Mouse (Mus musculus): ENCODE measurements around the gene Cops3. TPM values are rescaled to one million over a fixed set of nuclear protein-coding genes. Genes with fewer than 3 reads are reported as not detected.

The Cops3 gene
- total and polyA plus RNA-seq, 3 experiments = 180 to 198 TPM; not detected in 1

DNA sequence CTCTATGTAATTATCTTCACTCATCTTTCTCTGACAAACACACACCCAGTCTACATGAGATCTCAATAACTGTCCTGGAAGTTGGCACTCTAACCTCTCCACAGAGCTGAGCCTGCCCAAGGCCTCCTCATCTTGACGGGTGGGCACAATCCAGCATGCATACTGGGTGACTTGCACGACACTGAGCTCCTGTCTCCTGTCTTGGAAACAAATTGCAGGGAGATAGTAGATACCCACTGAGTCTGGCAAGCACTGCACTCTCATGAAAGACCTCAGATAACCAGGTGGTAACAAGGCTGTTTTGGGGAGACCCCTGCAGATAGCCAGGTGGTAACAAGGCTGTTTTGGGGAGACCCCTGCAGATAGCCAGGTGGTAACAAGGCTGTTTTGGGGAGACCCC is 67.3 kb downstream of the Cops3 start:
- peaks cover 2 to 29% of the 10 kb centered on the region in 2 experiments for H3K36me3 ChIP-seq (ENCODE audit: control insufficient read depth in 1 of 2, insufficient read depth in 2 of 2, low read length in 2 of 2)
- H3K9ac ChIP-seq (ENCODE audit: control insufficient read depth, low read depth, low read length, poor library complexity, severe bottlenecking) = no peak overlapping the region
- no peak overlapping the region for H3K27ac ChIP-seq (ENCODE audit: control insufficient read depth, low read depth, low read length)

GRCm38 (mm10) chr11:59770753-59771152 is 68.9 kb downstream of the Cops3 start:
- Histone ChIP-seq H3K27me3 (ENCODE audit: control insufficient read depth in 1 of 2, insufficient read depth in 2 of 2, low read length in 2 of 2) (no peaks in the 10 kb centered on the region), H3K9me3 (replicated peaks; ENCODE audit: insufficient read depth, low read length) (no peaks in the 10 kb centered on the region), H3K27ac (ENCODE audit: control insufficient read depth, low read depth, low read length) (no peak overlapping the region), H3K4me1 (ENCODE audit: control insufficient read depth in 1 of 2, insufficient read depth in 2 of 2, low read length in 2 of 2) (peaks cover 21 to 23% of the 10 kb centered on the region in 2 experiments), H3K36me3 (ENCODE audit: control insufficient read depth in 1 of 2, insufficient read depth in 2 of 2, low read length in 2 of 2) (peaks cover 2 to 29% of the 10 kb centered on the region in 2 experiments), H3K4me3 (ENCODE audit: control insufficient read depth in 1 of 2, insufficient read depth in 1 of 2, low read depth in 2 of 2, low read length in 2 of 2) (no peak overlapping the region), H3K9ac (ENCODE audit: control insufficient read depth, low read depth, low read length, poor library complexity, severe bottlenecking) (no peak overlapping the region), H3K79me2 (ENCODE audit: control insufficient read depth, insufficient read depth, low read length, poor library complexity) (no peaks in the 10 kb centered on the region)
- DNase-seq (ENCODE audit: low read depth, low spot score) = peak; percentile 72
- TF ChIP-seq CHD1 (IDR thresholded peaks at IDR 0.05; ENCODE audit: low read depth, low read length) (no peak), MAZ (IDR thresholded peaks at IDR 0.05; ENCODE audit: low read depth, low read length) (no peak), TCF12 (IDR thresholded peaks at IDR 0.05; ENCODE audit: low read depth, low read length) (peak; percentile 64), ETS1 (IDR thresholded peaks at IDR 0.05; ENCODE audit: low read depth, low read length) (no peak; the same call in 1 of the 2 replicates), MAX (IDR thresholded peaks at IDR 0.05; ENCODE audit: low read length) (no peak), SIN3A (IDR thresholded peaks at IDR 0.05; ENCODE audit: low read length) (peak; percentile 64; the same call in 1 of the 2 replicates), ZNF384 (IDR thresholded peaks at IDR 0.05; ENCODE audit: low read depth, low read length) (no peak), HCFC1 (IDR thresholded peaks at IDR 0.05; ENCODE audit: low read depth, low read length) (no peak), KAT2A (conservative IDR thresholded peaks at IDR 0.05; ENCODE audit: low read depth, low read length) (no peak), GATA1 (IDR thresholded peaks at IDR 0.05; ENCODE audit: low read depth, low read length) (peak; percentile 66), MYC (IDR thresholded peaks at IDR 0.05; ENCODE audit: low read depth, low read length) (no peak), MAFK (IDR thresholded peaks at IDR 0.05; ENCODE audit: borderline replicate concordance, low read depth, low read length) (no peak), UBTF (IDR thresholded peaks at IDR 0.05; ENCODE audit: borderline replicate concordance, insufficient read depth, low read depth, low read length) (no peak), EP300 (IDR thresholded peaks at IDR 0.05; ENCODE audit: low read depth in 1 of 2, low read length in 2 of 2) (peak; percentile 72 to 81), ELF1 (IDR thresholded peaks at IDR 0.05; ENCODE audit: low read depth, low read length) (no peak), ZMIZ1 (IDR thresholded peaks at IDR 0.05; ENCODE audit: low read depth, low read length) (no peak), MXI1 (IDR thresholded peaks at IDR 0.05; ENCODE audit: low read depth, low read length) (peak; percentile 43; the same call in 1 of the 2 replicates), ZC3H11A (IDR thresholded peaks at IDR 0.05; ENCODE audit: low read depth, low read length) (no peak), GABPA (IDR thresholded peaks at IDR 0.05; ENCODE audit: low read depth, low read length) (no peak), MEF2A (IDR thresholded peaks at IDR 0.05; ENCODE audit: extremely low read depth, insufficient replicate concordance, low read depth, low read length, poor library complexity, severe bottlenecking) (no peak), MYB (IDR thresholded peaks at IDR 0.05; ENCODE audit: low read depth, low read length) (no peak), BHLHE40 (IDR thresholded peaks at IDR 0.05; ENCODE audit: borderline replicate concordance, low read depth, low read length) (no peak), TBP (IDR thresholded peaks at IDR 0.05; ENCODE audit: low read depth, low read length) (no peak), POLR2AphosphoS5 (IDR thresholded peaks at IDR 0.05; ENCODE audit: borderline replicate concordance, low read depth, low read length) (no peak), RCOR1 (IDR thresholded peaks at IDR 0.05; ENCODE audit: low read depth, low read length) (peak; percentile 43; the same call in 1 of the 2 replicates), SMC3 (IDR thresholded peaks at IDR 0.05; ENCODE audit: low read depth, low read length) (no peak), TAL1 (IDR thresholded peaks at IDR 0.05; ENCODE audit: low read length) (peak; percentile 48), POLR2A (IDR thresholded peaks at IDR 0.05; ENCODE audit: control insufficient read depth in 1 of 2, insufficient read depth in 1 of 2, low read depth in 1 of 2, low read length in 2 of 2, poor library complexity in 1 of 2) (no peak), RAD21 (IDR thresholded peaks at IDR 0.05; ENCODE audit: low read depth, low read length) (no peak), E2F4 (IDR thresholded peaks at IDR 0.05; ENCODE audit: borderline replicate concordance, low read depth, low read length) (no peak), ZKSCAN1 (IDR thresholded peaks at IDR 0.05; ENCODE audit: low read depth, low read length) (no peak)

More for the DNA sequence above, 67.3 kb downstream of the Cops3 start:
- Histone ChIP-seq H3K4me1 (ENCODE audit: control insufficient read depth in 1 of 2, insufficient read depth in 2 of 2, low read length in 2 of 2) (peaks cover 21 to 23% of the 10 kb centered on the region in 2 experiments), H3K4me3 (ENCODE audit: control insufficient read depth in 1 of 2, insufficient read depth in 1 of 2, low read depth in 2 of 2, low read length in 2 of 2) (no peak overlapping the region), H3K9me3 (replicated peaks; ENCODE audit: insufficient read depth, low read length) (no peaks in the 10 kb centered on the region), H3K79me2 (ENCODE audit: control insufficient read depth, insufficient read depth, low read length, poor library complexity) (no peaks in the 10 kb centered on the region), H3K27me3 (ENCODE audit: control insufficient read depth in 1 of 2, insufficient read depth in 2 of 2, low read length in 2 of 2) (no peaks in the 10 kb centered on the region)
- DNase-seq (ENCODE audit: low read depth, low spot score) = no peak
- TF ChIP-seq TCF12 (IDR thresholded peaks at IDR 0.05; ENCODE audit: low read depth, low read length) (0 out of 2 replicates have a peak, but pooled peaks have one; percentile 13), CHD2 (IDR thresholded peaks at IDR 0.05; ENCODE audit: low read length) (no peak), KAT2A (conservative IDR thresholded peaks at IDR 0.05; ENCODE audit: low read depth, low read length) (no peak), MAFK (IDR thresholded peaks at IDR 0.05; ENCODE audit: borderline replicate concordance, low read depth, low read length) (no peak), USF2 (IDR thresholded peaks at IDR 0.05; ENCODE audit: borderline replicate concordance in 1 of 2, insufficient read depth in 1 of 2, low read depth in 1 of 2, low read length in 2 of 2) (no peak)

Data from MEL (cell line).